9 mouse cellular contexts compared by ENCODE assay signal in genomic region chr8:79712676-79713075, GRCm38 (mm10). TPM values are rescaled to one million over a fixed set of nuclear protein-coding genes. Genes with fewer than 3 reads are reported as not detected.
DNase-seq lines count a peak whose midpoint lies in the region; ATAC-seq and TF ChIP-seq lines count a peak whose summit lies in the region.
"Had no signal": no experiment of that assay in that cellular context is flagged by ENCODE, and none has a peak within 500 bp of the region (broad histone marks: within the 10 kb centered on the region; RNA-seq: fewer than 3 reads in every experiment).

No protein-coding gene starts in this region.

- DNase-seq in heart, postnatal 10 days: no peak
- DNase-seq in forebrain, embryonic 14.5 days (ENCODE audit: low spot score): no peak
- no peak for DNase-seq in liver, embryonic 14.5 days (ENCODE audit: low read depth in 3 of 3, low spot score in 3 of 3)
- no peak for DNase-seq in gastrocnemius, adult 18-20 months (ENCODE audit: low spot score)
- DNase-seq in left cerebral cortex, postnatal 4 days: no peak
- no peak for DNase-seq in thymus, adult 2 months
- DNase-seq: adrenal gland, postnatal 36 days had no signal

- no peak for TF ChIP-seq EP300 in liver, embryonic 14.5 days (IDR thresholded peaks at IDR 0.05; ENCODE audit: low read depth)

- H3K4me3 ChIP-seq in heart, embryonic 13.5 days: peak overlapping the region; percentile 96
- peak overlapping the region; percentile 94 for H3K4me3 ChIP-seq in E14TG2a.4 (replicated peaks; ENCODE audit: low read length)
- H3K4me3 ChIP-seq in forebrain, embryonic 14.5 days (ENCODE audit: low read depth, low read length): no peak overlapping the region; the same call in 1 of the 2 replicates
- peak overlapping the region in 1 of 2 experiments; percentile 73; a peak in 2 of 4 replicates for H3K4me3 ChIP-seq in liver, embryonic 14.5 days (ENCODE audit: insufficient read depth in 1 of 2, low read depth in 2 of 2, low read length in 2 of 2)
- no peak overlapping the region for H3K4me3 ChIP-seq in thymus, adult 2 months (ENCODE audit: control insufficient read depth, insufficient read depth, low read length)

- H3K4me2 ChIP-seq in heart, embryonic 13.5 days: peak overlapping the region; percentile 88
- H3K4me2 ChIP-seq in forebrain, embryonic 14.5 days (ENCODE audit: low read length): peak overlapping the region; percentile 52; the same call in 1 of the 2 replicates
- peak overlapping the region; percentile 67 for H3K4me2 ChIP-seq in liver, embryonic 14.5 days (ENCODE audit: low read depth)

- 40% methylated on average over 6 of the region's 6 CpGs for WGBS in heart, embryonic 13.5 days
- WGBS in forebrain, embryonic 14.5 days: 50% methylated on average over 6 of the region's 6 CpGs
- WGBS in liver, embryonic 14.5 days (ENCODE audit: insufficient replicate concordance): 40% methylated on average over 5 of the region's 6 CpGs
- 53% methylated on average over 6 of the region's 6 CpGs for WGBS in thymus, adult 2 months

- no peaks in the 10 kb centered on the region for H3K9me3 ChIP-seq in heart, embryonic 13.5 days
- no peaks in the 10 kb centered on the region for H3K9me3 ChIP-seq in E14TG2a.4 (ENCODE audit: low read length)
- H3K9me3 ChIP-seq in forebrain, embryonic 14.5 days (replicated peaks; ENCODE audit: control insufficient read depth, low read length): no peaks in the 10 kb centered on the region
- no peaks in the 10 kb centered on the region for H3K9me3 ChIP-seq in liver, embryonic 14.5 days (ENCODE audit: control insufficient read depth, low read length)

- H3K27me3 ChIP-seq in heart, embryonic 13.5 days (replicated peaks): no peaks in the 10 kb centered on the region
- no peaks in the 10 kb centered on the region for H3K27me3 ChIP-seq in E14TG2a.4 (ENCODE audit: insufficient read depth, low read length)
- no peaks in the 10 kb centered on the region for H3K27me3 ChIP-seq in forebrain, embryonic 14.5 days (replicated peaks; ENCODE audit: control insufficient read depth, insufficient read depth, low read length)
- no peaks in the 10 kb centered on the region for H3K27me3 ChIP-seq in liver, embryonic 14.5 days (ENCODE audit: control insufficient read depth, insufficient read depth, low read length)
- no peaks in the 10 kb centered on the region for H3K27me3 ChIP-seq in thymus, adult 2 months (ENCODE audit: control insufficient read depth, insufficient read depth, low read length)

- no peak for TF ChIP-seq CTCF in E14TG2a.4 (conservative IDR thresholded peaks at IDR 0.05; ENCODE audit: low read length)
- no peak for TF ChIP-seq CTCF in liver, embryonic 14.5 days (IDR thresholded peaks at IDR 0.05; ENCODE audit: low read depth)
- TF ChIP-seq CTCF in thymus, adult 2 months (IDR thresholded peaks at IDR 0.05; ENCODE audit: borderline replicate concordance, control insufficient read depth, extremely low read depth, insufficient read depth, low read length, poor library complexity): no peak

- peaks cover 15% of the 10 kb centered on the region for H3K4me1 ChIP-seq in heart, embryonic 13.5 days
- peaks cover 32% of the 10 kb centered on the region for H3K4me1 ChIP-seq in E14TG2a.4 (replicated peaks; ENCODE audit: low read depth, low read length)
- peaks cover 4% of the 10 kb centered on the region; the same call in 1 of the 2 replicates for H3K4me1 ChIP-seq in forebrain, embryonic 14.5 days (ENCODE audit: control insufficient read depth, insufficient read depth, low read length)
- peaks cover 2 to 7% of the 10 kb centered on the region in 2 experiments; a peak in 3 of 4 replicates for H3K4me1 ChIP-seq in liver, embryonic 14.5 days (replicated peaks; ENCODE audit: control insufficient read depth in 2 of 2, insufficient read depth in 2 of 2, low read length in 1 of 2)
- H3K4me1 ChIP-seq in thymus, adult 2 months (replicated peaks; ENCODE audit: control insufficient read depth, insufficient read depth, low read length): no peaks in the 10 kb centered on the region

- H3K36me3 ChIP-seq in heart, embryonic 13.5 days: peaks cover 35% of the 10 kb centered on the region
- H3K36me3 ChIP-seq in E14TG2a.4 (ENCODE audit: insufficient read depth, low read length): peaks cover 41% of the 10 kb centered on the region
- H3K36me3 ChIP-seq in forebrain, embryonic 14.5 days (ENCODE audit: control insufficient read depth, insufficient read depth, low read length): peaks cover 14% of the 10 kb centered on the region
- peaks cover 6% of the 10 kb centered on the region for H3K36me3 ChIP-seq in liver, embryonic 14.5 days (replicated peaks; ENCODE audit: control insufficient read depth, insufficient read depth, low read depth)
- H3K36me3 ChIP-seq in thymus, adult 2 months (ENCODE audit: control insufficient read depth, insufficient read depth, low read length): no peaks in the 10 kb centered on the region; the same call in 1 of the 2 replicates

- H3K27ac ChIP-seq in heart, embryonic 13.5 days (replicated peaks): no peak overlapping the region
- H3K27ac ChIP-seq in forebrain, embryonic 14.5 days (ENCODE audit: low read depth, low read length): no peak overlapping the region
- no peak overlapping the region for H3K27ac ChIP-seq in liver, embryonic 14.5 days
- no peak overlapping the region for H3K27ac ChIP-seq in thymus, adult 2 months (ENCODE audit: control insufficient read depth, insufficient read depth, low read length)

- ATAC-seq in heart, embryonic 13.5 days (ENCODE audit: extremely low read depth, insufficient number of reproducible peaks, low FRiP score, low TSS enrichment): no peak
- ATAC-seq in forebrain, embryonic 14.5 days: no peak
- ATAC-seq in liver, embryonic 14.5 days (ENCODE audit: insufficient read depth): no peak

- TF ChIP-seq POLR2A in thymus, adult 2 months (IDR thresholded peaks at IDR 0.05; ENCODE audit: control insufficient read depth, extremely low read depth, insufficient read depth, low read length, poor library complexity): no peak

- intact Hi-C loops in heart, postnatal 10 days (cut with DNase I): loop anchor here (5.0 kb wide), 1 partner anchor 415 kb away; no protein-coding TSS in a partner anchor
- intact Hi-C loops in left cerebral cortex, postnatal 4 days (cut with DNase I): no loop called here

- H3K9ac ChIP-seq in heart, embryonic 13.5 days: peak overlapping the region; percentile 56; the same call in 1 of the 2 replicates
- no peak overlapping the region for H3K9ac ChIP-seq in forebrain, embryonic 14.5 days (ENCODE audit: low read length)
- H3K9ac ChIP-seq in liver, embryonic 14.5 days (replicated peaks): 0 out of 2 replicates have a peak overlapping the region, but pooled peaks have one; percentile 5

RNA-seq across cellular contexts. Expression of gene Anapc10, which starts 1.1 kb away (rescaled TPM):
- polyA plus RNA-seq in heart, embryonic 13.5 days (2015; fragmentation: Nextera tagmentation; extraction: Ambion mirVana): 24.6 and 25.4 TPM in 2 replicates
- 1 to 10 TPM; 5.5 to 5.9 TPM for total RNA-seq in heart, postnatal 10 days (2021)
- 41.5 and 53.5 TPM in 2 replicates for polyA plus RNA-seq in forebrain, embryonic 14.5 days (2014; fragmentation: Nextera tagmentation; extraction: Ambion mirVana)
- 1.4 and 3.7 TPM in 2 replicates for polyA plus RNA-seq in liver, embryonic 14.5 days (2012; rRNA removed)
- 16.7 and 19.7 TPM in 2 replicates for polyA plus RNA-seq in liver, embryonic 14.5 days (2014; fragmentation: Nextera tagmentation; extraction: Ambion mirVana)
- total RNA-seq in gastrocnemius, adult 18-20 months (2021): 1 to 10 TPM; 4.0 to 4.5 TPM
- 10 to 100 TPM; 12.1 to 17.3 TPM for total RNA-seq in left cerebral cortex, postnatal 4 days (2021)
- polyA plus RNA-seq in thymus, adult 2 months (2012; rRNA removed): 0.93 and 2.6 TPM in 2 replicates

RNA-seq across cellular contexts. Expression of gene Abce1, which starts 1.1 kb away (rescaled TPM):
- polyA plus RNA-seq in heart, embryonic 13.5 days (2015; fragmentation: Nextera tagmentation; extraction: Ambion mirVana): 66.7 and 72.8 TPM in 2 replicates
- total RNA-seq in heart, postnatal 10 days (2021): 10 to 100 TPM; 55.0 to 61.4 TPM
- 62.6 and 75.0 TPM in 2 replicates for polyA plus RNA-seq in forebrain, embryonic 14.5 days (2014; fragmentation: Nextera tagmentation; extraction: Ambion mirVana)
- 27.7 and 35.6 TPM in 2 replicates for polyA plus RNA-seq in liver, embryonic 14.5 days (2012; rRNA removed)
- polyA plus RNA-seq in liver, embryonic 14.5 days (2014; fragmentation: Nextera tagmentation; extraction: Ambion mirVana): 47.2 and 52.2 TPM in 2 replicates
- total RNA-seq in gastrocnemius, adult 18-20 months (2021): 10 to 100 TPM; 42.3 to 43.3 TPM
- 100 to 1,000 TPM in 1 of 2 experiments, 10 to 100 TPM in 1; 95.8 to 105 TPM for total RNA-seq in left cerebral cortex, postnatal 4 days (2021)
- 18.2 and 20.2 TPM in 2 replicates for polyA plus RNA-seq in thymus, adult 2 months (2012; rRNA removed)

Comparison
In these comparisons a context has a peak if more than half of its experiments do, and no peak if none do; other contexts are left out.
1. H3K4me3 ChIP-seq: peak in heart, embryonic 13.5 days (single experiment) and E14TG2a.4 (single experiment); none in forebrain, embryonic 14.5 days (single experiment) and thymus, adult 2 months (single experiment).
2. Peak in every context shown above with its lines, with median percentiles within 50 percentile points of each other: H3K4me2 ChIP-seq.